Mouse (Mus musculus) lung, adult 2 months (tissue): ENCODE measurements around the gene Fam149a. TPM values are rescaled to one million over a fixed set of nuclear protein-coding genes. Genes with fewer than 3 reads are reported as not detected.

Source experiments
- DNase-seq: peaks from one replicate; pipeline ENCODE4 v3.0.0; 2022
- H3K4me1 ChIP-seq: fragments of 200-500 bp; 2 replicates; pipeline ENCODE4 v1.6.1; 2011; ENCODE audit warnings: low read length; ENCODE audit not compliant: control insufficient read depth, insufficient read depth
- H3K4me3 ChIP-seq: fragments of 200-500 bp; replicated peaks from 2 replicates; pipeline ENCODE3; 2011; ENCODE audit warnings: low read depth, mild to moderate bottlenecking, control low read depth, low read length; ENCODE audit errors: extremely low read depth
- CTCF ChIP-seq: fragments of 200-500 bp; IDR thresholded peaks from 2 replicates; pipeline ENCODE4 v1.5.1; 2011; ENCODE audit warnings: mild to moderate bottlenecking, low read length, control low read depth; ENCODE audit not compliant: insufficient read depth
- POLR2A ChIP-seq: fragments of 200-500 bp; IDR thresholded peaks from 2 replicates; pipeline ENCODE4 v1.6.1; 2011; ENCODE audit warnings: low read depth, mild to moderate bottlenecking, control low read depth, low read length, borderline replicate concordance; ENCODE audit errors: extremely low read depth
- WGBS: fragments of 180-500 bp; shearing (Covaris S2); methylation state at CpG from one replicate; pipeline ENCODE4 v1.1.7; 2018; 5-methylcytosine and 5-hydroxymethylcytosine counted together
- polyA plus RNA-seq: library from polyadenylated mRNA; depleted of rRNA; stranded (reverse); fragments of >200 nt; gene quantifications from 2 replicates; pipeline ENCODE4 v1.2.3, GENCODE M21; 2012; rRNA removed

Fam149a gene
- polyA plus RNA-seq = 10.7 and 10.9 TPM in 2 replicates

- WGBS = 13% methylated on average over 6 of the region's 6 CpGs
- DNase-seq = no peak
- TF ChIP-seq CTCF = no peak
- no peak for TF ChIP-seq POLR2A
- Histone ChIP-seq H3K4me1 (no peaks in the 10 kb centered on the region), H3K4me3 (no peak within 1 kb of the TSS)
Measured at GRCm38 (mm10) chr8:45381963-45382347, at the start of gene Fam149a. Fam149a (minus strand) TSS chr8:45382291.

- Histone ChIP-seq H3K4me1 (no peaks in the 10 kb centered on the region), H3K4me3 (no peak overlapping the region)
- DNase-seq = no peak
- TF ChIP-seq CTCF = no peak
- no peak for TF ChIP-seq POLR2A
- WGBS = 86% methylated on average over 7 of the region's 7 CpGs
Measured at GRCm38 (mm10) chr8:45420151-45420550, 38.1 kb upstream of the Fam149a start.

GRCm38 (mm10) chr8:45414965-45415364 lies 32.9 kb upstream of the Fam149a start:
- Histone ChIP-seq H3K4me3 (no peak overlapping the region), H3K4me1 (peaks cover 6% of the 10 kb centered on the region; the same call in 1 of the 2 replicates)
- WGBS = 63% methylated on average over 7 of the region's 7 CpGs
- no peak for DNase-seq
- TF ChIP-seq POLR2A (no peak), CTCF (no peak)

GRCm38 (mm10) chr8:45410882-45411281 lies 28.8 kb upstream of the Fam149a start, which contains the start of gene Tlr3:
Tlr3 (minus strand) TSS chr8:45411080.
- no peak for TF ChIP-seq POLR2A
- no peak for TF ChIP-seq CTCF
- WGBS = 36% methylated on average over 2 of the region's 2 CpGs
- Histone ChIP-seq H3K4me1 (peaks cover 8% of the 10 kb centered on the region; the same call in 1 of the 2 replicates), H3K4me3 (peak within 1 kb of the TSS; percentile 96)
- peak; percentile 12 for DNase-seq

GRCm38 (mm10) chr8:45410146-45410880 lies 28.2 kb upstream of the Fam149a start:
- peaks cover 8% of the 10 kb centered on the region; the same call in 1 of the 2 replicates for H3K4me1 ChIP-seq
- WGBS = 3% methylated on average over 18 of the region's 18 CpGs
- H3K4me3 ChIP-seq = peak overlapping the region; percentile 96
- DNase-seq = peak; percentile 70
- TF ChIP-seq CTCF = peak; percentile 29; the same call in 1 of the 2 replicates
- TF ChIP-seq POLR2A = peak; percentile 66; the same call in 1 of the 2 replicates

GRCm38 (mm10) chr8:45409702-45410101 lies 27.6 kb upstream of the Fam149a start:
- TF ChIP-seq POLR2A (no peak), CTCF (no peak)
- 18% methylated on average over 4 of the region's 4 CpGs for WGBS
- Histone ChIP-seq H3K4me1 (peaks cover 8% of the 10 kb centered on the region; the same call in 1 of the 2 replicates), H3K4me3 (peak overlapping the region; percentile 96)
- no peak for DNase-seq

GRCm38 (mm10) chr8:45383250-45383649 lies 1.2 kb upstream of the Fam149a start:
- no peaks in the 10 kb centered on the region for H3K4me1 ChIP-seq
- TF ChIP-seq CTCF (no peak), POLR2A (no peak)
- no peak overlapping the region for H3K4me3 ChIP-seq
- WGBS = 45% methylated on average over 1 of the region's 1 CpGs
- no peak for DNase-seq

GRCm38 (mm10) chr8:45381075-45381962 lies 772 bp downstream of the Fam149a start:
- Histone ChIP-seq H3K4me1 (no peaks in the 10 kb centered on the region), H3K4me3 (no peak overlapping the region)
- no peak for DNase-seq
- TF ChIP-seq CTCF (no peak), POLR2A (no peak)
- 4% methylated on average over 38 of the region's 38 CpGs for WGBS

- H3K4me3 ChIP-seq = no peak overlapping the region
Measured at GRCm38 (mm10) chr8:45380598-45380997, 1.5 kb downstream of the Fam149a start.

More at GRCm38 (mm10) chr8:45380598-45380997, 1.5 kb downstream of the Fam149a start:
- H3K4me1 ChIP-seq = no peaks in the 10 kb centered on the region
- no peak for DNase-seq
- WGBS = 40% methylated on average over 4 of the region's 4 CpGs
- no peak for TF ChIP-seq CTCF
- no peak for TF ChIP-seq POLR2A
